Mouse (Mus musculus): Measurements from ENCODE around the gene Kif20b. TPM values are rescaled to one million over a fixed set of nuclear protein-coding genes. Genes with fewer than 3 reads are reported as not detected.
A peak's percentile ranks its signal among the peaks of the same experiment; 100 is the strongest.

Kif20b gene
- 69.7 and 80.4 TPM in 2 replicates for polyA plus RNA-seq (2016; fragmentation: Nextera tagmentation; extraction: Ambion mirVana)

- H3K27ac ChIP-seq: peak within 1 kb of the TSS; percentile 61
- H3K9ac ChIP-seq: peak within 1 kb of the TSS; percentile 72
- under 1% methylated on average over 57 of the region's 57 CpGs for WGBS
These were observed at the start of gene Kif20b for GRCm38 (mm10) chr19:34921652-34922602. Gene Kif20b, plus strand, starts transcription at chr19:34922361.

GRCm38 (mm10) chr19:34876676-34877075 is 45.5 kb upstream of the Kif20b start:
- H3K9ac ChIP-seq: no peak overlapping the region
- peaks cover 21% of the 10 kb centered on the region for H3K4me1 ChIP-seq
- peak overlapping the region; percentile 71; the same call in 1 of the 2 replicates for H3K4me2 ChIP-seq
- WGBS: 81% methylated on average over 7 of the region's 7 CpGs
- H3K27me3 ChIP-seq: 0 out of 2 replicates have a peak, but pooled peaks cover 3% of the 10 kb centered on the region
- H3K9me3 ChIP-seq: no peaks in the 10 kb centered on the region
- no peaks in the 10 kb centered on the region for H3K36me3 ChIP-seq (replicated peaks)
- H3K27ac ChIP-seq: no peak overlapping the region
- no peak overlapping the region for H3K4me3 ChIP-seq (replicated peaks)
- ATAC-seq (ENCODE audit: low FRiP score): no peak

More at GRCm38 (mm10) chr19:34921652-34922602, at the start of gene Kif20b:
- Histone ChIP-seq H3K4me3 (replicated peaks) (peak within 1 kb of the TSS; percentile 79), H3K36me3 (replicated peaks) (peaks cover 14% of the 10 kb centered on the region), H3K9me3 (no peaks in the 10 kb centered on the region), H3K27me3 (no peaks in the 10 kb centered on the region), H3K4me2 (peak within 1 kb of the TSS; percentile 59), H3K4me1 (peaks cover 5% of the 10 kb centered on the region)
- peak; percentile 96 for ATAC-seq (ENCODE audit: low FRiP score)

- H3K27ac ChIP-seq: peak overlapping the region; percentile 99
- H3K27me3 ChIP-seq: 0 out of 2 replicates have a peak, but pooled peaks cover 3% of the 10 kb centered on the region
- H3K9me3 ChIP-seq: no peaks in the 10 kb centered on the region
- peak overlapping the region; percentile 86 for H3K4me3 ChIP-seq (replicated peaks)
- WGBS: 1% methylated on average over 45 of the region's 45 CpGs
- no peaks in the 10 kb centered on the region for H3K36me3 ChIP-seq (replicated peaks)
- peak overlapping the region; percentile 93 for H3K9ac ChIP-seq
- peak; percentile 95 for ATAC-seq (ENCODE audit: low FRiP score)
- peaks cover 21% of the 10 kb centered on the region for H3K4me1 ChIP-seq
- peak overlapping the region; percentile 71 for H3K4me2 ChIP-seq
These were observed 44.1 kb upstream of the Kif20b start for GRCm38 (mm10) chr19:34877898-34878602.

- Histone ChIP-seq H3K9me3 (no peaks in the 10 kb centered on the region), H3K4me1 (peaks cover 21% of the 10 kb centered on the region), H3K4me2 (peak within 1 kb of the TSS; percentile 71), H3K4me3 (replicated peaks) (peak within 1 kb of the TSS; percentile 86), H3K9ac (peak within 1 kb of the TSS; percentile 93), H3K27me3 (0 out of 2 replicates have a peak, but pooled peaks cover 3% of the 10 kb centered on the region), H3K36me3 (replicated peaks) (no peaks in the 10 kb centered on the region), H3K27ac (peak within 1 kb of the TSS; percentile 99)
- ATAC-seq (ENCODE audit: low FRiP score): peak; percentile 80
- WGBS: under 1% methylated on average over 80 of the region's 96 CpGs
These were observed 43.3 kb upstream of the Kif20b start, which contains the start of gene Pank1 for GRCm38 (mm10) chr19:34878603-34879541. Gene Pank1, minus strand, starts transcription at chr19:34879455.

GRCm38 (mm10) chr19:34879624-34880023 is 42.5 kb upstream of the Kif20b start:
- Histone ChIP-seq H3K36me3 (replicated peaks) (no peaks in the 10 kb centered on the region), H3K27me3 (0 out of 2 replicates have a peak, but pooled peaks cover 3% of the 10 kb centered on the region), H3K4me1 (peaks cover 21% of the 10 kb centered on the region), H3K9me3 (no peaks in the 10 kb centered on the region), H3K4me3 (replicated peaks) (peak overlapping the region; percentile 86), H3K4me2 (peak overlapping the region; percentile 71), H3K9ac (peak overlapping the region; percentile 93), H3K27ac (peak overlapping the region; percentile 99)
- WGBS: 26% methylated on average over 6 of the region's 6 CpGs
- ATAC-seq (ENCODE audit: low FRiP score): no peak

- Histone ChIP-seq H3K27me3 (0 out of 2 replicates have a peak, but pooled peaks cover 3% of the 10 kb centered on the region), H3K27ac (no peak overlapping the region), H3K4me1 (peaks cover 21% of the 10 kb centered on the region), H3K36me3 (replicated peaks) (no peaks in the 10 kb centered on the region), H3K4me3 (replicated peaks) (no peak overlapping the region), H3K9me3 (no peaks in the 10 kb centered on the region), H3K9ac (no peak overlapping the region), H3K4me2 (no peak overlapping the region)
- 87% methylated on average over 5 of the region's 5 CpGs for WGBS
- ATAC-seq (ENCODE audit: low FRiP score): no peak
These were observed 41.0 kb upstream of the Kif20b start for GRCm38 (mm10) chr19:34881160-34881559.

GRCm38 (mm10) chr19:34882443-34882842 is 39.7 kb upstream of the Kif20b start:
- Histone ChIP-seq H3K27ac (no peak overlapping the region), H3K36me3 (replicated peaks) (no peaks in the 10 kb centered on the region), H3K9ac (no peak overlapping the region), H3K4me2 (no peak overlapping the region), H3K4me1 (peaks cover 13% of the 10 kb centered on the region), H3K4me3 (replicated peaks) (no peak overlapping the region), H3K27me3 (0 out of 2 replicates have a peak, but pooled peaks cover 3% of the 10 kb centered on the region), H3K9me3 (no peaks in the 10 kb centered on the region)
- no peak for ATAC-seq (ENCODE audit: low FRiP score)
- WGBS: 89% methylated on average over 2 of the region's 2 CpGs

- Histone ChIP-seq H3K4me3 (replicated peaks) (no peak overlapping the region), H3K4me1 (peaks cover 12% of the 10 kb centered on the region), H3K27ac (no peak overlapping the region), H3K36me3 (replicated peaks) (no peaks in the 10 kb centered on the region), H3K9ac (no peak overlapping the region), H3K9me3 (no peaks in the 10 kb centered on the region), H3K27me3 (0 out of 2 replicates have a peak, but pooled peaks cover 3% of the 10 kb centered on the region), H3K4me2 (no peak overlapping the region)
- 83% methylated on average over 3 of the region's 3 CpGs for WGBS
- ATAC-seq (ENCODE audit: low FRiP score): no peak
These were observed 38.5 kb upstream of the Kif20b start for GRCm38 (mm10) chr19:34883526-34884224.

- no peak overlapping the region for H3K9ac ChIP-seq
- no peak overlapping the region for H3K4me2 ChIP-seq
- no peak overlapping the region for H3K27ac ChIP-seq
- no peaks in the 10 kb centered on the region for H3K9me3 ChIP-seq
- ATAC-seq (ENCODE audit: low FRiP score): no peak
- H3K4me1 ChIP-seq: no peaks in the 10 kb centered on the region
- WGBS: 87% methylated on average over 4 of the region's 4 CpGs
- H3K27me3 ChIP-seq: 0 out of 2 replicates have a peak, but pooled peaks cover under 1% of the 10 kb centered on the region
- no peaks in the 10 kb centered on the region for H3K36me3 ChIP-seq (replicated peaks)
- no peak overlapping the region for H3K4me3 ChIP-seq (replicated peaks)
These were observed 35.8 kb upstream of the Kif20b start for GRCm38 (mm10) chr19:34886324-34886723.

GRCm38 (mm10) chr19:34890981-34891380 is 31.2 kb upstream of the Kif20b start:
- WGBS: 79% methylated on average over 3 of the region's 3 CpGs
- Histone ChIP-seq H3K27me3 (no peaks in the 10 kb centered on the region), H3K4me1 (no peaks in the 10 kb centered on the region), H3K9me3 (no peaks in the 10 kb centered on the region), H3K36me3 (replicated peaks) (no peaks in the 10 kb centered on the region), H3K27ac (no peak overlapping the region), H3K4me2 (no peak overlapping the region), H3K4me3 (replicated peaks) (no peak overlapping the region), H3K9ac (no peak overlapping the region)
- ATAC-seq (ENCODE audit: low FRiP score): no peak

- no peaks in the 10 kb centered on the region for H3K9me3 ChIP-seq
- H3K4me2 ChIP-seq: no peak overlapping the region
- H3K36me3 ChIP-seq (replicated peaks): no peaks in the 10 kb centered on the region
- H3K27ac ChIP-seq: no peak overlapping the region
- H3K9ac ChIP-seq: no peak overlapping the region
- no peaks in the 10 kb centered on the region for H3K4me1 ChIP-seq
- 74% methylated on average over 1 of the region's 1 CpGs for WGBS
- no peak for ATAC-seq (ENCODE audit: low FRiP score)
- H3K27me3 ChIP-seq: no peaks in the 10 kb centered on the region
- no peak overlapping the region for H3K4me3 ChIP-seq (replicated peaks)
These were observed 30.6 kb upstream of the Kif20b start for GRCm38 (mm10) chr19:34891590-34891989.

Data from forebrain, embryonic 12.5 days (tissue).